Mouse (Mus musculus) Patski (cell line): Measurements from ENCODE around the gene Anxa4. TPM values are rescaled to one million over a fixed set of nuclear protein-coding genes. Genes with fewer than 3 reads are reported as not detected.

Experiments
- ATAC-seq: fragments of 100-300 bp; one replicate; pipeline ENCODE4 v1.8.0; 2021
- CTCF ChIA-PET: fragments of 350-600 bp; sonication (Branson Sonifier 250); formaldehyde crosslinking; loops from one replicate; lab custom pipeline; 2022; ENCODE audit warnings: inconsistent platforms; lab: Charles Lee
- POLR2A ChIA-PET: fragments of 350-600 bp; sonication (Branson Sonifier 250); formaldehyde crosslinking; loops from one replicate; lab custom pipeline; 2022; ENCODE audit warnings: antibody characterized with exemption, inconsistent platforms; lab: Charles Lee
- DNase-seq: peaks from one replicate; pipeline ENCODE4 v3.0.0-alpha.2; 2011; ENCODE audit warnings: low read depth, low spot score
- H3K27me3 ChIP-seq: fragments of 371-371 bp; one replicate; pipeline ENCODE4 v1.5.1; 2021
- CTCF ChIP-seq: fragments of 100-300 bp; IDR thresholded peaks from one replicate; pipeline ENCODE4 v1.5.1; 2021
- in situ Hi-C: fragments of 300-500 bp; cut with MboI; formaldehyde crosslinking; loops from 3 replicates; pipeline ENCODE4 v1.11.1; 2018; ENCODE audit warnings: low pct_unique_long_range_greater_than_20kb, mixed read lengths
- polyA plus RNA-seq: library from polyadenylated mRNA; unstranded; gene quantifications from one replicate; pipeline ENCODE4 v1.2.3, GENCODE M21; 2021

Gene Anxa4
- polyA plus RNA-seq, 1 experiment from 2014 or later = 388 TPM

DNA sequence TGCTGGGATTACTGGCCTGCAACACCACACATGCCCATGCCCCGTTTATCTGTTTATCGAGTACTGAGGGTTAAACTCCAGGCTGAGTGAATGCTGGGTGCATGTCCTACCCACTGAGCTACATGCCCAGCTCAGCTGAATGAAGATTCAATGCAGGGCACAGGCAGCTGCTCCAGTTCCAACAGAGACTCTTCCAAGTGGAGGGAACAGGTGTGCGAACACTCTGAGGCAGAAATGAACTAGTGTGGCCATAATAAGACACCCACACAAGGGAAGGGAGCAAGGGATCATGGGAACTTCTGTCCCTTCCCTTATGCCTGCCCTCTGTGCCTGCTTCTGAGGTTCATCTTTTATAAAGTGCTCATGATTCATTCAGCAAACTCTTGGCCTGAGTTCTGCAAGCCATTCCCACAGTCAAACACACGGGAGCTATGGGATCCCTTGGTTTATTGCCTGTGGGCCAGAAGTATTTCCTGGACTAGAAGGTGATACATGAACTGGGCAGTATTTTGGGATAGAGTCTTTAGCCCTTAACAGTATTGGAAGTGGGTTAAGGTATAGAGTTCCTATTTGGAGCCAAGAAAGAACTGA is 25.1 kb downstream of the Anxa4 start:
- H3K27me3 ChIP-seq = no peaks in the 10 kb centered on the region
- ChIA-PET POLR2A (interaction anchor here (1.0 to 1.4 kb wide), 2 partner anchors 14 to 22 kb away, joined by 4 to 6 read pairs; no protein-coding TSS in a partner anchor), CTCF (interaction anchor here (0.8 to 2.0 kb wide), 4 partner anchors 10 to 37 kb away, joined by 3 to 6 read pairs (median 4); no protein-coding TSS in a partner anchor)
- in situ Hi-C loops = no loop called here
- ATAC-seq = no peak
- no peak for DNase-seq
- TF ChIP-seq CTCF = no peak

DNA sequence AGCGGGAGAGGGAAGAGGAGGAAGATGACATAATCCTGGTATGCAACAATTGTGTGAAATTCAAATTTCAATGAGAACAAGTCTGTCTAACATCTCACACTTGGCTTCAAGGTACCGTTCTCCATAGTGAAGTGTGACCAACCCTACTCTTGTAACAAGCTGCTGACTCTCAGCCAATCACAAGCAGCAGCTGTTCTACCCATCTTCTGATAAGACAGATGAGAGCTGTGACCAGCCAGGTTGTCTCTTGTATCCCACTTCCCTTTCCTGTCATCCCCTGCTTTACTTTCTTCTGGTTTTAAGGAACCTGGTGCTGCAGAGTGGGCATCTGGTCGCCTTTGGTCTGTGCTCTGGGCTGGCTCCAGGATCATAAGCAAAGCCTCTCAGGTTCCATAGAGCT is 25.9 kb downstream of the Anxa4 start:
- ChIA-PET CTCF (interaction anchor here (1.6 kb wide), 1 partner anchor 21 kb away, joined by 4 read pairs; no protein-coding TSS in a partner anchor), POLR2A (no interaction called here)
- no peak for TF ChIP-seq CTCF
- ATAC-seq = no peak
- no peak for DNase-seq
- in situ Hi-C loops = no loop called here
- no peaks in the 10 kb centered on the region for H3K27me3 ChIP-seq

DNA sequence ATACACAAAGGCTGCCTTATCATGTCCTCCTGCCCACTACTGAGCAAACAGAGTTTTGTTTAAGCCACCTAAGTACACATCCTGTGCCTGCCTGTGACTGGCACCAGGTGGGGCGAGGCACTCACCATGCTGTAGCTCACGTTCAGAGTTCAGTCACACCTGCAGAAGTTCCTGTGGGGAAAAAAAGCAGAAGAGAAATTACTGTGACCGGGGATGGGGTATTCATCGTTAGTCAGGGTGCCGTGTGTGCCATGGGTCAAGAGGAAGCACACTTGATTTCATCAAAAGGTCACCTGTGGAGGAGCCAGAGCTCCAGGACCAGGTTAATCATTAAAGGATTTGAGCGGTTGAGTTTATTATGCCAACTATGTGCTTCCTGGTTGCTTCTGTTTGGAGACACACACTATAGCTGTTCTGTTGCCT is 27.7 kb downstream of the Anxa4 start:
- no peaks in the 10 kb centered on the region for H3K27me3 ChIP-seq
- DNase-seq = no peak
- POLR2A ChIA-PET = interaction anchor here (0.6 kb wide), 1 partner anchor 39 kb away, joined by 4 read pairs; no protein-coding TSS in a partner anchor
- in situ Hi-C loops = no loop called here
- no peak for TF ChIP-seq CTCF
- CTCF ChIA-PET = interaction anchor here (0.8 to 1.6 kb wide), 2 partner anchors 13 to 29 kb away, joined by 3 read pairs; no protein-coding TSS in a partner anchor
- peak; percentile 61 for ATAC-seq

DNA sequence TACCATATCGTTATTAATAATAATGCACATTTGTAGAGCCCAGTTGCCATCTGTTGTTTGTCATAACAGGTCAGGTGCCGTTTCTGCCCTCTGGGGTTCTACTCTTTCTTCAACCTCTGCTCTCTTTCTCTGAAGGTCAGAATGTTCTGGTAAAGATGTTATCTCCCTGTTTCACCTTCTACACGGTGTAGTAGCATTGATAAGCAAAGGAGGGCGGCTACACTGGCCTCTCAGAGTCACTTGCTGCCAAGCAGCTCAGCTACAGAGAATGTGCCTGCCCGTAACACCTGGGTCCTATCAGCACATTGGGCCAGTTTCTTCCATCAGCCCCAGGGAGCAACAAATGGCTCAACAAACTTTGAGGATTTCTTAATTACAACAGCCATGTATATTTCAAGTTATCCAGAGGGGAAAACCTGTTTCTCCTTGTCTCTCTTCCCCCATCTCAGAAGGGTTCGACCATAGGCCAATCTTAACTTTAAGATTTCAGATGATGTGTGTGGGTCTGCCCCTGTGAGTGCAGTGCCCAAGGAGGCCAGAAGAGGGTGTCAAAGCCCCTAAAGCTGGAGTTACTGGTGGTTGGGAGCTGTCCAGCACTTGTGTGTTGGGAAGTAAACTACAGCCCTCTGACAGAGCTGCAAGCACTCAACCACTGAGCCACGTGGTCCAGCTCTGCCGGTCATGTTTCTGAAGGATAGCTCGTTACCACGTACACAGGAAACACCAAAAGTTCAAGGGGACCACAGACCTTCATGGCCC is 39.1 kb downstream of the Anxa4 start:
- no peak for DNase-seq
- POLR2A ChIA-PET = interaction anchor here (0.9 kb wide), 1 partner anchor 14 kb away, joined by 4 read pairs; no protein-coding TSS in a partner anchor

GRCm38 (mm10) chr6:86752843-86753485 is 40.4 kb downstream of the Anxa4 start:
- H3K27me3 ChIP-seq = no peaks in the 10 kb centered on the region
- ATAC-seq (no peak), DNase-seq (no peak)
- CTCF ChIA-PET = interaction anchor here (1.3 to 2.2 kb wide), 3 partner anchors 13 to 54 kb away, joined by 3 to 7 read pairs (median 4); no protein-coding TSS in a partner anchor
- POLR2A ChIA-PET = no interaction called here
- TF ChIP-seq CTCF = no peak
- in situ Hi-C loops = loop anchor here (5.0 kb wide), 1 partner anchor 39 kb away; the partner anchor contains the start of gene Anxa4

More for the DNA sequence above, 39.1 kb downstream of the Anxa4 start:
- peak; percentile 64 for TF ChIP-seq CTCF
- no peaks in the 10 kb centered on the region for H3K27me3 ChIP-seq
- in situ Hi-C loops = loop anchor here (5.0 kb wide), 1 partner anchor 38 kb away; the partner anchor contains the start of gene Anxa4
- CTCF ChIA-PET = interaction anchor here (0.7 to 2.2 kb wide), 7 partner anchors 14 to 59 kb away, joined by 3 to 7 read pairs (median 4); no protein-coding TSS in a partner anchor
- ATAC-seq = no peak

DNA sequence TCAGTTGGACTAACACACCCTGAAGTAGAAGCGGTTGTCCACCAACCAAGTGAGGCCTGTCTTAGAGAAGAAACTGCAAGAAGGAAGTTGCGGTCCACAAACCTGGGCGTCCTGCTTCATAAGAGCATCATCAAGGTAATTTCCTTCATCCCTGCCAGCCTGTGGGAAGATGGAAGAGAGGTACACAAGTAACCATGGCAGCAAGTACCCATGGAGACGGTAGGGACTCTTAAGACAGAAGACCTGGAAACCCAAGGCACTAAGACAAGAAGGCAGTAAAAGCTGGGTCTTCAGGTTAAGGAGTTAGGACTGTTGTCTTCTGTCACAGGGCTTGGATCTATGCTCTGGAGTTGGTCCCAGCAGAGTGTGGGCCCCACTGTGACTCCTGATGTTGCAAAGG is 42.4 kb downstream of the Anxa4 start:
- no peak for TF ChIP-seq CTCF
- ChIA-PET POLR2A (no interaction called here), CTCF (no interaction called here)
- in situ Hi-C loops = loop anchor here (5.0 kb wide), 1 partner anchor 41 kb away; the partner anchor contains the start of gene Anxa4
- ATAC-seq (no peak), DNase-seq (no peak)
- H3K27me3 ChIP-seq = no peaks in the 10 kb centered on the region

DNA sequence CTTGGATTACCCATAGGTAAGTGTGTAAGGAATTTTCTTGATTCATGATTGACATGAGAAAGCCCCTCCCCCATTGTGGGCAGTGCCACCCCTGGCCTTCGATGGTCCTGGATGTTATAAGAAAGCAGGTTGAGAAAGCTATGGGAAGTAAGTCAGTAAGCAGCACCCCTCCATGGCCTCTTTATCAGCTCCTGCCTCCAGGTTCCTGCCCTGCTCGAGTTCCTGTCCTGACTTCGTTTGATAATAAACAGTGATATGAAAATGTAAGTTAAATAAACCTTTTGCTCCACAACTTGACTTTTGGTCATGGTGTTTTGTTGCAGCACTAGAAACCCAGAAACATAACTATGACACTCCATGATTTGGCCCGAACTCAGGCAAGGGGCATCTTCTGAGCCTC is 43.6 kb downstream of the Anxa4 start:
- DNase-seq (no peak), ATAC-seq (no peak)
- no peaks in the 10 kb centered on the region for H3K27me3 ChIP-seq
- CTCF ChIA-PET = interaction anchor here (1.1 to 1.6 kb wide), 3 partner anchors 28 to 56 kb away, joined by 4 to 5 read pairs (median 4); no protein-coding TSS in a partner anchor
- TF ChIP-seq CTCF = no peak
- POLR2A ChIA-PET = interaction anchor here (0.6 kb wide), 1 partner anchor 8 kb away, joined by 3 read pairs; no protein-coding TSS in a partner anchor
- in situ Hi-C loops = loop anchor here (5.0 to 10.0 kb wide), 2 partner anchors 42 to 275 kb away; partner anchors contain the start of gene Anxa4

- no peaks in the 10 kb centered on the region for H3K27me3 ChIP-seq
- ChIA-PET CTCF (interaction anchor here (0.9 to 2.2 kb wide), 6 partner anchors 9 to 69 kb away, joined by 3 to 19 read pairs (median 3); no protein-coding TSS in a partner anchor), POLR2A (interaction anchor here (1.0 to 1.2 kb wide), 2 partner anchors 11 to 15 kb away, joined by 3 read pairs; no protein-coding TSS in a partner anchor)
- ATAC-seq (no peak), DNase-seq (no peak)
- in situ Hi-C loops = loop anchor here (10.0 kb wide), 1 partner anchor 278 kb away; no protein-coding TSS in a partner anchor
- TF ChIP-seq CTCF = peak; percentile 84
These were observed 46.2 kb downstream of the Anxa4 start for GRCm38 (mm10) chr6:86747171-86747570.

DNA sequence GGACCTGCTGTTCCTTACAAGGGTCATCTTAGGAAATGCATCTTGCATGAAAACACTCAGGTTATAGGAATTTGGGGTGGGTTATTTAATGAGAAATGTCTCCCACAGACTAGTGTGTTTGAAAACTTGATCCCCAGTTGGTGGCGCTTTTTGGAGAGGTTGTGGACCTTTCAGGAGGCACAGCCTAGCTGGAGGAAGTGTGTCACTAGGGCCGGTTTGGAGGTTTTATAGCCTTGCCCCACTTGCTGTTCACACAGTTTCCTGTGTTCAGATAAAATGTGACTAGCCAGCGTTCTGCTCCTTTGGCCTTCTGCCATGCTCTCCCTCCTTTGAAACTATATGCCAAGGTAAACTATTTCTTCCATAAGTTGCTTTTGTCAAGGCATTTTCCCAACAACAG is 52.7 kb downstream of the Anxa4 start:
- no peak for TF ChIP-seq CTCF
- ChIA-PET CTCF (interaction anchor here (1.0 to 2.2 kb wide), 5 partner anchors 16 to 66 kb away, joined by 3 to 15 read pairs (median 4); no protein-coding TSS in a partner anchor), POLR2A (interaction anchor here (0.5 kb wide), 1 partner anchor 925 kb away, joined by 3 read pairs; no protein-coding TSS in a partner anchor)
- ATAC-seq (no peak), DNase-seq (no peak)
- in situ Hi-C loops = loop anchor here (5.0 to 10.0 kb wide), 2 partner anchors 187 to 284 kb away; no protein-coding TSS in a partner anchor
- no peaks in the 10 kb centered on the region for H3K27me3 ChIP-seq
